Mouse (Mus musculus) layer of hippocampus, postnatal 25 days (tissue): ENCODE data around the gene Car3. TPM values are rescaled to one million over a fixed set of nuclear protein-coding genes. Genes with fewer than 3 reads are reported as not detected.

Experiments used
- DNase-seq, 2 experiments: peaks; one replicate each; pipeline ENCODE4 v3.0.0; 2022; ENCODE audit warnings: mixed read lengths in 2 of 2, low spot score in 1 of 2; ENCODE audit errors: extremely low spot score in 1 of 2
- total RNA-seq, 2 experiments: library from RNA; stranded (reverse); gene quantifications; 2 replicates each; pipeline ENCODE4 v1.2.3; 2021

The Car3 gene
- total RNA-seq, 2 experiments from 2014 or later, result 0.32 TPM; not detected in 1

DNA sequence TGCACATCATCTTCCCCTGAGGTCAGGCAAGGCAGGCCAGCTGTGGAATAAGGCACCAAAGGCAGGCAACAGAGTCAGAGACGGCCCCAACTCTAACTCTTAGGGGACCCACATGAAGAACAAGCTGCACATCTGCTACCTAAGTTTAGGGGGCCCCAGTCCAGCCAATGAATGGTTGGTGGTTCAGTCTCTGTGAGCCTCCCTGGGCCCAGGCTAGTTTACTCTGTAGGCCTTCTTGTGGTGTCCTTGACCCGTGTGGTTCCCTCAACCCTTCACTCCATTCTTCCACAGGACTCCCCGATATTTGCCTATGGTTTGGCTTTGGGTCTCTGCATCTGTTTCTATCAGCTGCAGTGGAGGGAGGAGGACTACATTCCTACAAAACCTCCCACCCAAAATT, 40.1 kb downstream of the Car3 start:
- no peak for DNase-seq

DNA sequence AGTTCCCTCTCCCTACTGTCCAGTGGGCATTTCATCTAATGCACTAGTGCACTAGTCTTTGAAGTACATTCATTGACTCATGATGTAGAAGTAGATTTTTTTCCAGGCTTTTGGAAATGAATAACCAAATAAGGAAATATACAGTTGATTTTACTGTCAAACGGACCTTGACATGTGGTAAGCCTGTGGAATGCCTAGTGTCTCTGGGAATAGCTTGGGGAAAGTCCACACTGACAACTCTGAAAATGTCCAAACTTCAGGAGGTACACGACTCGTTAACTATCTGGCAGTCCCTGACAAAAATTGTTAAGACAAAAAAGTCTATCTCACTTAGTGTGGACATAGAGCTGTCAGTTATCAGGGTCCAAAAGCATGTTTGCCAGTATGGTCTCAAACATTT, 40.9 kb downstream of the Car3 start:
- DNase-seq, result no peak

DNA sequence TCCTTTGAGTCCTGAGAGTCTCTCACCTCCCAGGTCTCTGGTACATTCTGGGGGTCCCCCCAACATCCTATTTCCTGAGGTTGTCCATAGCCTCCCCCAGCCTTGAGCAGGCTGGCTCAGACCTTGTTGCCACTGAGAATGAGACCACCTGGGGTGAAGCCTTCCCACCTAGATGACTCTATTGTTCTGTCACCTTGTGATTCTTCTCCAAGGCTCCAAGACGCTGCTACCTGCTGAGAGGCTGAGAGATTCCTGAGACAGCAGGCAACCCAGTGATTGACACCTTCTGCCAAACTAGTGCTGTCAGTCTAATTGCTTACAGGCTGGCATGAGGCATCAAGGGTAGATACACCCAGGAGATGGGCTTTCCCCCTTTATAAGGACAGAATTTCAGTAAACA, 44.0 kb downstream of the Car3 start:
- DNase-seq, result no peak

DNA sequence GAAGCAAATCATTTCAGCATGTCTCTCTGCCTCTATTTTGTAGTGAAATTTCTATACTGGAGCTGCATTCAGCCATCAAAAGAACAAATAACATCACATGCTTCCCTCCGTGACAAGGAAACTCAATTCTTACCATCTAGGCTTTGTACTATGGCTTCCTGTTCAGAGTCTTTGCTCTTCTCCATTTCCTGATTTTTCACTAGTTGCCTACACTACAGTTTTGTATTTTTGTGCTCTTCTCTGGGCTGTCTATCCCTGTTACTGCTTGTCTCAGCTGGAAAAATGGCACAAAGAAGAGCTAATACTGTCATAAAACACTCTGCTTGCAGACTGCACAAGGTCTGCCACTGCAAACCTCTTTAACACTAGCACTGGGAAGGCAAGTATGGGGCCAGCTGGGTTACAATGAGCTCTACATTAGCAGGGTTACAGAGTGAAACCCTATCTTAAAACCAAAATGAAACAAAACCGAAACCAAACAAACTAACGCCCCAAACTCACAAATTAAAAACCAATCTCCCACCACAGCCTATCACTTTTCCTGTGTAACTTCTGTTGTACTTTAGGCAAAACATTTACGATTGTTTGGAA, 48.8 kb downstream of the Car3 start:
- no peak for DNase-seq

DNA sequence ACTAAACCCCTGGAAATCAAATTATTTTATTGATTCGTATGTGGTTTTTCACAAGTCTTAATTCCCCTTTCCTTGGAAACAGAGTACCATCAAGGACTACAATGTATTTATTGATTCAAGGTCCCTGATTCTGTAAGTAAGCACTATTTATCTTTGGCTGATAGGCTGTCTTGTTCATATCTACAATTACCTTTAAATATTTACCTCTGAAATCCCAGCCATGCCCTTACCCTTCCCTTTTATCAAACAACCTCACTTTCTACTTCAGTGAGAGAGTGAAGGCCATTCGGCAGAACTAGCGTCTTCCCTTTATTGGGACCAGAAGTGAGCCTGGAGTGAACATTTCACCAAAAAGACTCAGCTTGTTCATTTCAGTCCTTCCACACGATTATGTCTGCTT, 50.5 kb downstream of the Car3 start:
- no peak for DNase-seq

DNA sequence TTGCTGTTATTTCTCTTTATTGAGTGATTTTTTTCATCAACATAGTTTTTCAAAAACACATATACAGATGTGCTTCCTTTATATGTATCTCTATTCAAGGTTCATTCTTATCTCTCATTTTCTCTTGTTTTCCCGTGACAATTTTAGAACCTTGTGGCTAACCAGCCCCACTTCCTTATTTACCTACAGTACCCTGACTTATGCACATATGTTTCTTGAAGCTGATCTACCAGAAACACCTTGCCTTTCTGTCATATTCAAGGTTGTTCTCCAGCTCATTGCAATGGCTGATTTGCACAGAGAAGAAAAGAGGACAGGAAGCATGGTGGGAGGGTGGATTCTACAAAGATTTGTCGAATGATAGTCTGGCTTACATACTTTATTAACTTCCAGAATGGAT, 52.0 kb downstream of the Car3 start:
- no peak for DNase-seq

DNA sequence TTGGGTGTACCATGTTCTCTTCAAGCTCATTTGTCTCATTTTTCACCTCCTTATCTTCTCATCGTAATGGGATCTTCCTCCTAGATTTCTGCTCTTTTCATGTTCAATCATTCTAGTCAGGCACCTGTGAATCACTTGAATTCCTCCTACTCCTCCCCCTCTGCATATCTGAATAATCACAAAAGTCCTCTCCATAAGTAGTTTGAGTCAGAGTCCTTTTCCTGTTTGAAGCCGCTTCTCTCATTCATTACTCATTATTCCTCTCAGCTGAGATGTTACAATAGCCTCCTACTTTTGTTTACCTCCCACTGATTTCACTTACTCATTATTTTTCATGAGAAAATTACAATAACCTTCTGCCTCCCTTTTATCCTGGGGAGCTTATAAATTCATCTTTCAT, 53.9 kb downstream of the Car3 start:
- DNase-seq, result no peak

Other genes with a start within 250 kb of the Car3 start
- under 1 TPM; 0.57 to 0.66 TPM for gene Car13, start 221.8 kb upstream of the Car3 start, total RNA-seq
- gene Car1, start 55.1 kb upstream of the Car3 start, total RNA-seq, result not detected
- gene Car2, start 22.8 kb downstream of the Car3 start, total RNA-seq, result 100 to 1,000 TPM; 115 to 135 TPM